Mouse (Mus musculus) spleen, adult 2 months (tissue): ENCODE results near the gene Olfr117.

Experiments
- CTCF ChIP-seq: fragments of 200-500 bp; IDR thresholded peaks from 2 replicates; pipeline ENCODE4 v1.5.1; 2011; ENCODE audit warnings: mild to moderate bottlenecking, inconsistent platforms; ENCODE audit not compliant: insufficient read depth, insufficient read length, insufficient replicate concordance; ENCODE audit errors: extremely low read depth
- POLR2A ChIP-seq: fragments of 200-500 bp; IDR thresholded peaks from 2 replicates; pipeline ENCODE4 v1.6.1; 2011; ENCODE audit warnings: low read depth, low read length, inconsistent platforms

GRCm38 (mm10) chr17:37627009-37627408, 36.6 kb downstream of the Olfr117 start, which contains the start of the genes Olfr115 and Olfr116:
- no peak for TF ChIP-seq CTCF
- no peak for TF ChIP-seq POLR2A
